Mouse (Mus musculus): ENCODE data around the gene Aspdh. TPM values are rescaled to one million over a fixed set of nuclear protein-coding genes. Genes with fewer than 3 reads are reported as not detected.

Aspdh gene
- polyA plus RNA-seq, 1 experiment from 2014 or later = 0.88 TPM

DNA sequence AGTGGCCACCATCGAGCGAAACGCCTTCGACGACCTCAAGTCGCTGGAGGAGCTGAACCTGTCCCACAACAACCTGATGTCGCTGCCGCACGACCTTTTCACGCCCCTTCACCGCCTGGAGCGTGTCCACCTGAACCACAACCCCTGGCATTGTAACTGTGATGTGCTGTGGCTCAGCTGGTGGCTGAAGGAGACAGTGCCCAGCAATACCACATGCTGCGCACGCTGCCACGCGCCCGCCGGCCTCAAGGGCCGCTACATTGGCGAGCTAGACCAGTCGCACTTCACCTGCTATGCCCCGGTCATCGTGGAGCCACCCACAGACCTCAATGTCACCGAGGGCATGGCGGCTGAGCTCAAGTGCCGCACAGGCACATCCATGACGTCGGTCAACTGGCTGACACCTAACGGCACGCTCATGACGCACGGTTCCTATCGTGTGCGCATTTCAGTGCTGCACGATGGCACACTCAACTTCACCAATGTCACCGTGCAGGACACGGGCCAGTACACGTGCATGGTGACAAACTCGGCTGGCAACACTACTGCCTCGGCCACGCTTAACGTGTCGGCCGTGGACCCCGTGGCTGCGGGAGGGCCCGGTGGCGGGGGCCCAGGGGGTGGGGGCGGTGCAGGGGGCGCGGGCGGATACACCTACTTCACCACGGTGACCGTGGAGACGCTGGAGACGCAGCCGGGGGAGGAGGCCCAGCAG is 3.5 kb upstream of the Aspdh start:
- H3K4me3 ChIP-seq (ENCODE audit: low read length) = peak overlapping the region; percentile 29; the same call in 1 of the 2 replicates
- no peak overlapping the region for H3K27ac ChIP-seq (ENCODE audit: low read depth, low read length)
- H3K4me1 ChIP-seq (ENCODE audit: control insufficient read depth, insufficient read depth, low read length) = no peaks in the 10 kb centered on the region
- H3K9me3 ChIP-seq (ENCODE audit: control insufficient read depth, low read length) = no peaks in the 10 kb centered on the region
- no peak overlapping the region for H3K9ac ChIP-seq (ENCODE audit: low read depth, low read length)
- 49% methylated on average over 57 of the region's 57 CpGs for WGBS
- H3K27me3 ChIP-seq (ENCODE audit: control insufficient read depth, insufficient read depth, low read length) = peaks cover 45% of the 10 kb centered on the region
- H3K4me2 ChIP-seq (replicated peaks; ENCODE audit: low read depth, low read length) = peak overlapping the region; percentile 53; the same call in 1 of the 2 replicates
- ATAC-seq (ENCODE audit: low FRiP score, low TSS enrichment) = 0 out of 2 replicates have a peak, but pooled peaks have one; percentile 7
- no peaks in the 10 kb centered on the region for H3K36me3 ChIP-seq (ENCODE audit: control insufficient read depth, insufficient read depth, low read length)

GRCm38 (mm10) chr7:44462218-44463055 is 2.8 kb upstream of the Aspdh start:
- no peak for ATAC-seq (ENCODE audit: low FRiP score, low TSS enrichment)
- peaks cover 3% of the 10 kb centered on the region; the same call in 1 of the 2 replicates for H3K4me1 ChIP-seq (ENCODE audit: control insufficient read depth, insufficient read depth, low read length)
- WGBS = 15% methylated on average over 76 of the region's 77 CpGs
- peaks cover 45% of the 10 kb centered on the region for H3K27me3 ChIP-seq (ENCODE audit: control insufficient read depth, insufficient read depth, low read length)
- peak overlapping the region; percentile 7; the same call in 1 of the 2 replicates for H3K9ac ChIP-seq (ENCODE audit: low read depth, low read length)
- peak overlapping the region; percentile 53 for H3K4me2 ChIP-seq (replicated peaks; ENCODE audit: low read depth, low read length)
- H3K9me3 ChIP-seq (ENCODE audit: control insufficient read depth, low read length) = no peaks in the 10 kb centered on the region
- H3K27ac ChIP-seq (ENCODE audit: low read depth, low read length) = no peak overlapping the region
- H3K4me3 ChIP-seq (ENCODE audit: low read length) = peak overlapping the region; percentile 29
- H3K36me3 ChIP-seq (ENCODE audit: control insufficient read depth, insufficient read depth, low read length) = no peaks in the 10 kb centered on the region

DNA sequence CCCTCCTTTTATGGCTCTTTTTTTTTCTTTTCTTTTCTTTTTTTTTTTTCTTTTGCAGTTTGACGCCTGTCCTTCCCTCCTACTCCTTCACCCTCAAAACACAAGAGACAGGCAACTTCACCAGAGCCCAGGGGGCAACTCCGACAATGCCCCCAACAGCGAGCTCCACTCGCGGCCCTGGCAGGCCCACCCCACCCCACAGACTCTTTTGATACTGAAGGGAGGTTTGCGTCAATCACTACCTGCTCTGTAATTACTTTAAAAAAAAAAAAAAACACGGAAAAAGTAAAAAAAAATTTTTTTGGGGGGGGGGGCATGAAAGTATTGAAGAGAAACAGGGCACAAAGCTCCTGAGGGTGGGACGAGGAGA is 2.1 kb upstream of the Aspdh start:
- ATAC-seq (ENCODE audit: low FRiP score, low TSS enrichment) = no peak
- H3K4me3 ChIP-seq (ENCODE audit: low read length) = no peak overlapping the region
- no peak overlapping the region for H3K9ac ChIP-seq (ENCODE audit: low read depth, low read length)
- H3K27ac ChIP-seq (ENCODE audit: low read depth, low read length) = no peak overlapping the region
- no peaks in the 10 kb centered on the region for H3K36me3 ChIP-seq (ENCODE audit: control insufficient read depth, insufficient read depth, low read length)
- WGBS = 28% methylated on average over 8 of the region's 8 CpGs
- no peaks in the 10 kb centered on the region for H3K9me3 ChIP-seq (ENCODE audit: control insufficient read depth, low read length)
- no peak overlapping the region; the same call in 1 of the 2 replicates for H3K4me2 ChIP-seq (replicated peaks; ENCODE audit: low read depth, low read length)
- peaks cover 4% of the 10 kb centered on the region; the same call in 1 of the 2 replicates for H3K4me1 ChIP-seq (ENCODE audit: control insufficient read depth, insufficient read depth, low read length)
- peaks cover 45% of the 10 kb centered on the region for H3K27me3 ChIP-seq (ENCODE audit: control insufficient read depth, insufficient read depth, low read length)

DNA sequence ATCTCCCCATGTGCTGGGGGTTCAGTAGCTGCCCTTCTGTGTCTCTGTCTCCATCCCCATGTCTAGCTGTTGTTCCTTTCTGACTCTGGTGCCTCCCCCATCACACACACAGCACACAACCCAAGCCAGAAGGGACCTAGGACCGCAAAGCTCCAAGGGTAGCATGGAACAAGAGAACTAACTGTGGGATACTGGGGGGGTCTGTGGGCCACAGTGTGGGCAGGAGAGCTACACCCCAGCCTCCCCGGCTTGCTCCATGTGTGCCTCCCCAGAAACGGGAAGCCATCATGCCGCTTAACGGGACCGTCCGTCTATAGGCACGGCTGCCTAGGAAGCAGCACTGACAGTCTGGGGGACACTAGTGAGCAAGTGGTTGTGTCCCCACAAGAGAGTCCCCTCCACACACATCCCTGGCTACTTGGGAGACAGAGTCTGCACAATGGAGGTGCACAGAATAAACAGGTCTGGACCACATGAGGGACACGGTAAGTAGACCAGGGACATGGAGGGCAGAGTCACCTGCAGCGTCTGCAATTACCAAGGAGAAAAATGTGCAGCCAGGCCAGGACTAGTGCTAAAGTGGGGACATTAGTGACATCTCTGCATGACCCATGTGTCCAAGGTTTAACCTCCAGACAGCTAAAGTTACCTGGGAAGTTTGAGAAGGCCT is 1.5 kb upstream of the Aspdh start:
- Histone ChIP-seq H3K4me3 (ENCODE audit: low read length) (no peak overlapping the region), H3K4me2 (replicated peaks; ENCODE audit: low read depth, low read length) (no peak overlapping the region), H3K9ac (ENCODE audit: low read depth, low read length) (no peak overlapping the region), H3K36me3 (ENCODE audit: control insufficient read depth, insufficient read depth, low read length) (no peaks in the 10 kb centered on the region), H3K9me3 (ENCODE audit: control insufficient read depth, low read length) (no peaks in the 10 kb centered on the region), H3K27me3 (ENCODE audit: control insufficient read depth, insufficient read depth, low read length) (peaks cover 45% of the 10 kb centered on the region), H3K4me1 (ENCODE audit: control insufficient read depth, insufficient read depth, low read length) (peaks cover 8% of the 10 kb centered on the region), H3K27ac (ENCODE audit: low read depth, low read length) (no peak overlapping the region)
- no peak for ATAC-seq (ENCODE audit: low FRiP score, low TSS enrichment)
- WGBS = 86% methylated on average over 10 of the region's 10 CpGs

DNA sequence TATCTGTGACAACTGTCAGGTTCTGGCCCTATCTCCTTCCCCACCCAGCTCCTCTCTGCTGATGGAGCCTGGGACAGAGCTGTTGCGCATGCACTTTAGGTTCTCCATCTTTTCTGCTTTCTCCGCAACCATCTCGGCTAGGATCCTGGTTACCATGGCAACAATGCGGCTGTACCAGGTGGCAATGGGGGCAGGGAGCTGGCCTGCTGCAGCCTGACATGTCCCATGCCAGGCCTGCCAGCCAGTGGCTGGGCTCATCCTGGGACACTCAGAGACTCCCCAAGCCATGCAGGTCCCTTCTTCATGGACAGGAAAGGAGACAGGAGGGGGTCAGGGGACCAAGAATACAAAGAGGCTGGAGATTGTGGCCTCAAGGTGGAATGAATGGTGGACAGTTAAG is 680 bp upstream of the Aspdh start:
- no peak for ATAC-seq (ENCODE audit: low FRiP score, low TSS enrichment)
- Histone ChIP-seq H3K9ac (ENCODE audit: low read depth, low read length) (no peak overlapping the region), H3K9me3 (ENCODE audit: control insufficient read depth, low read length) (no peaks in the 10 kb centered on the region), H3K36me3 (ENCODE audit: control insufficient read depth, insufficient read depth, low read length) (no peaks in the 10 kb centered on the region), H3K4me1 (ENCODE audit: control insufficient read depth, insufficient read depth, low read length) (peaks cover 10% of the 10 kb centered on the region), H3K4me2 (replicated peaks; ENCODE audit: low read depth, low read length) (no peak overlapping the region), H3K27ac (ENCODE audit: low read depth, low read length) (no peak overlapping the region), H3K4me3 (ENCODE audit: low read length) (no peak overlapping the region), H3K27me3 (ENCODE audit: control insufficient read depth, insufficient read depth, low read length) (peaks cover 45% of the 10 kb centered on the region)
- 29% methylated on average over 4 of the region's 4 CpGs for WGBS

DNA sequence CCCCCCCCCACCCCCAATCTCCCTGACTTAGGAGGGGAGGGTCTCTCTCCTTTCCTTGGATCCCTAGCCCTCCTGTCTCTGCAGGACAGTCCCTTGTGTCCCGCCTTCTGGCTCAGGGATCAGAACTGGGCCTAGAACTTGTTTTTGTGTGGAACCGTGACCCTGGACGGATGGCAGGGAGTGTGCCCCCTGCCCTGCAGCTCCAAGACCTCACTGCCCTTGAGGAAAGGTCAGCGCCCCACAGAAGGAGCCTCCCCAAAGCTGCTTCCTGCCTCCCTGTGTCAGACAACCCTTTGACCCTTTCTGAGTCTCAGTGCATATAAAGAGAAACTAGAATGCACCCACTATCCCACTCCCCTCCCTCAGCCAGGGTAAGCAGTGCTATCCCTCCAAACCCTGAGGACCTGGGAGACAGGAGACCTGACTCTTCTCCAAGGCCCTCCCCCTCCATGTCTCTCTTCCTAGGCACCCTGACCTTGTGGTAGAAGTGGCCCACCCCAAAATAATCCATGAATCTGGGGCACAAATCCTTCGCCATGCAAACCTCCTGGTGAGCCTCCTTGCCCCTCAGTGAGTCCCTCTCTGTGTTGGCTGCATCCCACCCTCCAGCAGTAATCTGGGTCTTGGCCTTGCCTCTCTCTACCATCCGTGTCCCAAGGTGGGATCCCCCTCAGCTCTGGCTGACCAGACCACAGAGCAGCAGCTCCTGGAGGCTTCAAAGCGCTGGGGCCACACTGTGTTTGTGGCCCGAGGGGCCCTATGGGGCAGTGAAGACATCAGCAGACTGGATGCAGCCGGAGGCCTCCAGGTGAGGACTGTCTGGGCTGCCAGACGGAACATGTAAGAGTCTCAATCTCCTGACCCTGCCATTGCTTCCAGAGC is 1.1 kb downstream of the Aspdh start:
- Histone ChIP-seq H3K4me3 (ENCODE audit: low read length) (no peak overlapping the region), H3K36me3 (ENCODE audit: control insufficient read depth, insufficient read depth, low read length) (no peaks in the 10 kb centered on the region), H3K4me2 (replicated peaks; ENCODE audit: low read depth, low read length) (no peak overlapping the region), H3K9me3 (ENCODE audit: control insufficient read depth, low read length) (no peaks in the 10 kb centered on the region), H3K4me1 (ENCODE audit: control insufficient read depth, insufficient read depth, low read length) (peaks cover 10% of the 10 kb centered on the region), H3K27ac (ENCODE audit: low read depth, low read length) (no peak overlapping the region), H3K27me3 (ENCODE audit: control insufficient read depth, insufficient read depth, low read length) (peaks cover 34% of the 10 kb centered on the region), H3K9ac (ENCODE audit: low read depth, low read length) (no peak overlapping the region)
- no peak for ATAC-seq (ENCODE audit: low FRiP score, low TSS enrichment)
- 78% methylated on average over 10 of the region's 10 CpGs for WGBS

DNA sequence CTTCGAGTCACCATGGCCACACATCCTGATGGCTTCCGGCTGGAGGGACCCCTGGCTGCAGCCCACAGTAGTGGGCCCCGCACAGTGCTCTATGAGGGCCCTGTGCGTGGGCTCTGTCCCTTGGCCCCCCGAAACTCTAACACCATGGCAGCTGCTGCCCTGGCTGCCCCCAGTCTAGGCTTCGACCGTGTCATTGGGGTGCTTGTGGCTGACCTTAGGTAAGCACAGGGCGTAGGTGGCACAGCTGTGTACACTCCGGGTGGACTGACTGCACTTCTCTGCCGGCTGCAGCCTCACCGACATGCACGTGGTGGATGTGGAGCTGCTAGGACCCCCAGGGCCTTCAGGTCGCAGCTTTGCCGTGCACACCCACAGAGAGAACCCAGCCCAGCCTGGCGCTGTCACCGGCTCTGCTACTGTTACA is 1.7 kb downstream of the Aspdh start:
- peak overlapping the region; percentile 62; the same call in 1 of the 2 replicates for H3K4me2 ChIP-seq (replicated peaks; ENCODE audit: low read depth, low read length)
- 0 out of 2 replicates have a peak, but pooled peaks have one; percentile 0 for ATAC-seq (ENCODE audit: low FRiP score, low TSS enrichment)
- H3K9me3 ChIP-seq (ENCODE audit: control insufficient read depth, low read length) = no peaks in the 10 kb centered on the region
- no peak overlapping the region for H3K9ac ChIP-seq (ENCODE audit: low read depth, low read length)
- 86% methylated on average over 16 of the region's 16 CpGs for WGBS
- H3K27me3 ChIP-seq (ENCODE audit: control insufficient read depth, insufficient read depth, low read length) = peaks cover 27% of the 10 kb centered on the region
- peak overlapping the region; percentile 69; the same call in 1 of the 2 replicates for H3K4me3 ChIP-seq (ENCODE audit: low read length)
- peaks cover 10% of the 10 kb centered on the region for H3K4me1 ChIP-seq (ENCODE audit: control insufficient read depth, insufficient read depth, low read length)
- H3K36me3 ChIP-seq (ENCODE audit: control insufficient read depth, insufficient read depth, low read length) = no peaks in the 10 kb centered on the region
- H3K27ac ChIP-seq (ENCODE audit: low read depth, low read length) = no peak overlapping the region

- peak; percentile 96 for ATAC-seq (ENCODE audit: low FRiP score, low TSS enrichment)
- Histone ChIP-seq H3K4me3 (ENCODE audit: low read length) (peak within 1 kb of the TSS; percentile 69), H3K27me3 (ENCODE audit: control insufficient read depth, insufficient read depth, low read length) (peaks cover 17% of the 10 kb centered on the region), H3K4me1 (ENCODE audit: control insufficient read depth, insufficient read depth, low read length) (peaks cover 10% of the 10 kb centered on the region), H3K36me3 (ENCODE audit: control insufficient read depth, insufficient read depth, low read length) (no peaks in the 10 kb centered on the region), H3K9ac (ENCODE audit: low read depth, low read length) (peak within 1 kb of the TSS; percentile 72), H3K4me2 (replicated peaks; ENCODE audit: low read depth, low read length) (peak within 1 kb of the TSS; percentile 62), H3K27ac (ENCODE audit: low read depth, low read length) (peak within 1 kb of the TSS; percentile 69; the same call in 1 of the 2 replicates), H3K9me3 (ENCODE audit: control insufficient read depth, low read length) (no peaks in the 10 kb centered on the region)
- under 1% methylated on average over 42 of the region's 42 CpGs for WGBS
These were observed 2.7 kb downstream of the Aspdh start, which contains the start of gene Josd2 for GRCm38 (mm10) chr7:44467811-44468411. Josd2 (plus strand) TSS chr7:44467980.

Data from kidney, embryonic 14.5 days (tissue).